Mouse (Mus musculus): ENCODE data around the gene Rbbp4. TPM values are rescaled to one million over a fixed set of nuclear protein-coding genes. Genes with fewer than 3 reads are reported as not detected.

Rbbp4 gene
- total and polyA plus RNA-seq, 3 experiments, result 41.4 to 179 (median 73.3) TPM

- H3K4me2 ChIP-seq (ENCODE audit: insufficient read depth, low read depth, poor library complexity, severe bottlenecking), result no peak overlapping the region
- DNase-seq (ENCODE audit: extremely low read depth), result no peak
- TF ChIP-seq E2F4 (IDR thresholded peaks at IDR 0.05; ENCODE audit: insufficient replicate concordance, low read depth, low read length) (no peak), UBTF (IDR thresholded peaks at IDR 0.05; ENCODE audit: low read depth, low read length) (no peak), USF2 (conservative IDR thresholded peaks at IDR 0.05; ENCODE audit: low read depth, low read length) (no peak), EP300 (IDR thresholded peaks at IDR 0.05; ENCODE audit: low read length) (no peak), GABPA (IDR thresholded peaks at IDR 0.05; ENCODE audit: insufficient replicate concordance, low read depth, low read length) (no peak), KAT2A (IDR thresholded peaks at IDR 0.05; ENCODE audit: insufficient replicate concordance, low read length) (no peak), SIN3A (IDR thresholded peaks at IDR 0.05; ENCODE audit: low read length) (no peak), USF1 (IDR thresholded peaks at IDR 0.05; ENCODE audit: low read depth, low read length) (no peak), ZKSCAN1 (IDR thresholded peaks at IDR 0.05; ENCODE audit: borderline replicate concordance, low read depth, low read length) (no peak), CHD1 (IDR thresholded peaks at IDR 0.05; ENCODE audit: low read depth, low read length) (no peak), HCFC1 (IDR thresholded peaks at IDR 0.05; ENCODE audit: low read depth, low read length) (no peak), CHD2 (IDR thresholded peaks at IDR 0.05; ENCODE audit: low read length) (no peak), RAD21 (IDR thresholded peaks at IDR 0.05; ENCODE audit: low read depth, low read length) (no peak)
- no peak overlapping the region for H3K27ac ChIP-seq (ENCODE audit: insufficient read depth, low read depth)
- dilution Hi-C loops (cut with MboI; ENCODE audit: extremely low pct_ligation_motif_present, extremely low pct_unique_long_range_greater_than_20kb, low sequenced_read_pairs), result no loop called here
- peaks cover 48% of the 10 kb centered on the region for H3K79me2 ChIP-seq (replicated peaks; ENCODE audit: control insufficient read depth, extremely low read depth, insufficient read depth, poor library complexity, severe bottlenecking)
- no peak overlapping the region for H3K4me3 ChIP-seq (replicated peaks in 1 of 3; ENCODE audit: low read depth in 2 of 3, low read length in 2 of 3, poor library complexity in 1 of 3)
- in situ Hi-C loops (cut with MboI; ENCODE audit: low pct_ligation_motif_present, low pct_unique_long_range_greater_than_20kb, low sequenced_read_pairs), result no loop called here
- H3K36me3 ChIP-seq (replicated peaks in 1 of 2; ENCODE audit: control insufficient read depth in 1 of 2, insufficient read depth in 1 of 2, low read length in 1 of 2), result peaks cover 39 to 78% of the 10 kb centered on the region in 2 experiments
- H3K4me1 ChIP-seq (ENCODE audit: control insufficient read depth in 1 of 2, insufficient read depth in 2 of 2), result peaks cover 2 to 10% of the 10 kb centered on the region in 2 experiments; a peak in 2 of 4 replicates
- no peaks in the 10 kb centered on the region for H3K9me3 ChIP-seq (replicated peaks; ENCODE audit: low read length)
- no peaks in the 10 kb centered on the region for H3K27me3 ChIP-seq (replicated peaks)
- no peak overlapping the region for H3K9ac ChIP-seq (ENCODE audit: insufficient read depth, low read depth)
Measured at GRCm38 (mm10) chr4:129324756-129325155, 10.4 kb downstream of the Rbbp4 start.

GRCm38 (mm10) chr4:129323491-129323890 is 11.7 kb downstream of the Rbbp4 start:
- no peak overlapping the region for H3K9ac ChIP-seq (ENCODE audit: insufficient read depth, low read depth)
- in situ Hi-C loops (cut with MboI; ENCODE audit: low pct_ligation_motif_present, low pct_unique_long_range_greater_than_20kb, low sequenced_read_pairs) (no loop called here), dilution Hi-C loops (cut with MboI; ENCODE audit: extremely low pct_ligation_motif_present, extremely low pct_unique_long_range_greater_than_20kb, low sequenced_read_pairs) (no loop called here)
- no peak for DNase-seq (ENCODE audit: extremely low read depth)
- TF ChIP-seq BHLHE40 (IDR thresholded peaks at IDR 0.05; ENCODE audit: low read depth, low read length) (no peak), ZNF384 (IDR thresholded peaks at IDR 0.05; ENCODE audit: low read depth, low read length) (no peak)
- H3K4me1 ChIP-seq (ENCODE audit: control insufficient read depth in 1 of 2, insufficient read depth in 2 of 2), result peaks cover 2 to 6% of the 10 kb centered on the region in 2 experiments; a peak in 2 of 4 replicates
- H3K4me3 ChIP-seq (replicated peaks in 1 of 3; ENCODE audit: low read depth in 2 of 3, low read length in 2 of 3, poor library complexity in 1 of 3), result no peak overlapping the region
- H3K9me3 ChIP-seq (replicated peaks; ENCODE audit: low read length), result no peaks in the 10 kb centered on the region
- no peak overlapping the region for H3K27ac ChIP-seq (ENCODE audit: insufficient read depth, low read depth)
- no peak overlapping the region for H3K4me2 ChIP-seq (ENCODE audit: insufficient read depth, low read depth, poor library complexity, severe bottlenecking)
- peaks cover 38% of the 10 kb centered on the region for H3K79me2 ChIP-seq (replicated peaks; ENCODE audit: control insufficient read depth, extremely low read depth, insufficient read depth, poor library complexity, severe bottlenecking)
- H3K27me3 ChIP-seq (replicated peaks), result no peaks in the 10 kb centered on the region
- peaks cover 37 to 76% of the 10 kb centered on the region in 2 experiments for H3K36me3 ChIP-seq (replicated peaks in 1 of 2; ENCODE audit: control insufficient read depth in 1 of 2, insufficient read depth in 1 of 2, low read length in 1 of 2)

Data from CH12.LX (cell line).